Mouse (Mus musculus): ENCODE measurements around the gene Rhoh.

Rhoh gene

DNA sequence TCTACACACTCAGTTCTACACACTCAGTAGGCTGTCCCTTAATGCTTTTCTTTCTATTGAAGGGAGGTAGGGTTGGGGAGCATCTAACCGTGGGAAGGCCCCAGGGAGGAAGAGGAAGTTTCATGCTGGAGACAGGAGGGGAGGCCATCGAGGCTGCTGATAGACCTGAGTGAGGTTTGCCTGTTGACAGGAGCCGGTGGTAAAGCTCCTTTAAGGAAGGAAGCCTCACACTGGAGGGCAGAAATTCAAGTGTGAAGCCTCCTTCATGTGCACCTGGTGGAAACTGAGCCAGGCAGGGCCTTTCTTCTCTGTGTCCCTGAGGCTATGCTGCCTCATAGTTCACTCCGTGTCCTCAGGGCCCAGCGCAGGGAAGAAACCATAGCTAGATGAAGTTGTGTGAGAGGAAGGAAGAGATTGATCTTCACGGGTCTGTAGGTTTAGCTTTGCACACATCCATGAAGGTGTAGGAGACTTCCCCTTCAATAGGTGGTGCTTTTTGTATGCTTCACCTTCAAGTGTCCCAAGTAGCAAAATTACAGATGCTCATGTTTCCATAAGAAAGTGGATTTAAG lies 34.2 kb downstream of the Rhoh start:
- peak; percentile 35 for DNase-seq (ENCODE audit: low read depth, low spot score)

- DNase-seq (ENCODE audit: low read depth, low spot score) = peak; percentile 36
These were observed 34.8 kb downstream of the Rhoh start for GRCm38 (mm10) chr5:65895764-65896163.

- peak; percentile 79 for DNase-seq (ENCODE audit: low read depth, low spot score)
These were observed 36.7 kb downstream of the Rhoh start for GRCm38 (mm10) chr5:65897731-65898130.

GRCm38 (mm10) chr5:65898683-65899082 lies 37.7 kb downstream of the Rhoh start:
- DNase-seq (ENCODE audit: low read depth, low spot score) = peak; percentile 50

GRCm38 (mm10) chr5:65900113-65900512 lies 39.1 kb downstream of the Rhoh start:
- DNase-seq (ENCODE audit: low read depth, low spot score) = peak; percentile 24

- peak; percentile 87 for DNase-seq (ENCODE audit: low read depth, low spot score)
These were observed 39.9 kb downstream of the Rhoh start for GRCm38 (mm10) chr5:65900862-65901265.

DNA sequence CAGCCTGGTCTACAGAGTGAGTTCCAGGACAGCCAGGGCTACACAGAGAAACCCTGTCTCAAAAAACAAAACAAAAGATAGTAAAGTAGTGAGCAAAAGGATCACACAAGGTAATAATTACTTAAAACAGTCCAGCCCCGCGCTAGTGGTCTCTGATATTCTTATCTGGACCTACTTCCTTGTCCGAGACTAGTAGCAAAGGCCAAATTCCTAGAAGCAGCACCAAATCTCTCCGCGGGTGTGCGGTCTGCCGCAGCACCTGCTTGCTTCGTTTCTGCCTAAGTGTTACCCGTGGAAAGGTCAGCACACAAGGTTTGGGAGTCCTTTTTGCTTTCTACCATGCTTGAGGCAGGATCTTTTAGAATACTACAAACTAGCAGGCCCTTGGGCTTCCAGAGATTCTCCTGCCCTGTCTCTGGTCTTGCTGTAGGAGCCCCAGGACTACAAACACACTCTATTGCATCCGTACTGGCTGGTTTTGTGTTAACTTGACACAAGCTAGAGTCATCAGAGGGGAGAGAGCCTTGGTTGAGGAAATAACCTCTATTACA lies 40.9 kb downstream of the Rhoh start:
- peak; percentile 31 for DNase-seq (ENCODE audit: low read depth, low spot score)

DNA sequence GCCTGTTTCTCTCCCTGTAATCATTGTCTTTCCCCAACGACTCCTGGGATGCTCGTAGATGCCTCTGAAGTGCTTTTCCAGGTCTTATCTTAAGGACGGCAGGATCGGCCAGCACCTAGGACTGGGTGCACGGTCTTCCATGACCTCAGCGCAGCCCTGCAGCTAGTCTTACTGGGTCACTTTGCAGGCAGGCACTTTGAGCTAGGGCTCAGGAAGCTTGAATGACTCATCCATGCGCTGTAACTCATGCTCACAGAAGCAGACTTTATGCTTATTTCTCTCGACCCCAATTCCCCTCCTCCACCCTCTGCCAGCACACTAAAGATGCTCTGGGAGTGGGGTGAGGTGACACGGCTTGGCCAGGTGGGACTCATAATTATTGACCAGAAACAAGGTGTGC lies 41.8 kb downstream of the Rhoh start:
- peak; percentile 32 for DNase-seq (ENCODE audit: low read depth, low spot score)

GRCm38 (mm10) chr5:65904476-65904875 lies 43.5 kb downstream of the Rhoh start:
- no peak for DNase-seq (ENCODE audit: low read depth, low spot score)

GRCm38 (mm10) chr5:65908751-65909150 lies 47.7 kb downstream of the Rhoh start:
- DNase-seq (ENCODE audit: low read depth, low spot score) = no peak

DNA sequence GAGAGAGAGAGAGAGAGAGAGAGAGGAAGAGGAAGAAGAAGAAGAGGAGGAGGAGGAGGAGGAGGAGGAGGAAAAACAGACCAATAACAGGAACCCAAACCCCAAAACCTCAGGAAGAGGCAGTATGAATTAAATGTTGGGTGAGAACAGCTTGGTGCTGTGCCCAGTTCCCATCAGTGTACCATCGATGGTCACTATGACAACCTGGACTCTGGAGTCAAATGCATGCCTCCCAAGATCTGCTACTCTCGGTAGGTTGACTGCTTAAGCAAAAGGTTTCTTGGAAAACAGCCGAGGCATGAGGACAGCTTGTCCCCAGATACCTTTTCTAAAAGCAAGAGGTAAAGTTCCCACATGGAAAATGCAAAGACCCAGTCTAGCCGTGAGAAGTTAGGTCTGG lies 48.3 kb downstream of the Rhoh start:
- DNase-seq (ENCODE audit: low read depth, low spot score) = no peak

GRCm38 (mm10) chr5:65910398-65910797 lies 49.4 kb downstream of the Rhoh start:
- DNase-seq (ENCODE audit: low read depth, low spot score) = peak; percentile 69

DNA sequence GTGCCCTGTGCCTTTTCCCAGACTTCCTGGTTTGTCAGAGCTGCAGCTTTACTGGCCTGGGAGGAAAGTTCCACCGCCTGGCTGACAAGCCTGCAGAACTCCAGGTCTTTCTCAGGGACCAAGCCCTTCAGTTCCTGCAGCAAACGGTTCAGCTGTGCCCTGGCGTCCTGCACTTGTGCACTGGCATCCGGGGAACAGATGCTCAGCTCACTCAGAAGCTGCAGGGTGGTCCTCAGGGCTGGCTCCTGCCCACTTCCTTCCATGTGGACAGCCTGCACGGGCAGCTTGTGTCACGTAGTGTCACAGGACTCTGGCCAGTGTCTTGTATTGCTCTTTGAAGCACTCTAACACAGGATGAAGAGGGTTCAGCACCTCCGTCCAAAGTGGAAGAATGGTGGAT lies 50.7 kb downstream of the Rhoh start:
- no peak for DNase-seq (ENCODE audit: low read depth, low spot score)

DNA sequence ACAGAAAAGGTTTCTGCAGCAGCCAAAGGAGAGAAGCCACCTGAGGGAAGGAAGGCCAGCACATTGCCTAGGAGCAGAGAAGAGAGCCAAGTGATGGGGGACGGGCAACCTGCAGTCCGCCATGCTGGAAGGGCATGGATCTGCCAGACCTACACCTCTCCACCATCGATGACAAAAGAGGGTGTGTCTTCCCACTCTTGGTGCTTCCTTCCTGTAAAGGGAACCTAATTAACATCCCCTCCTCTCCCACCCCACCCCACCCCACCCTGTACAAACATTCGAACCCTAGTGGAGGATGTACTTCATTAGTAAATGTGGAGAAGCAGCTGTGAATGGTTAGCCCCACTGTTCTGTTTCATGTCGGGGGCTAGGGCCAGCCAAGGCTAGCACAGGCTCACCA lies 51.2 kb downstream of the Rhoh start:
- no peak for DNase-seq (ENCODE audit: low read depth, low spot score)

DNA sequence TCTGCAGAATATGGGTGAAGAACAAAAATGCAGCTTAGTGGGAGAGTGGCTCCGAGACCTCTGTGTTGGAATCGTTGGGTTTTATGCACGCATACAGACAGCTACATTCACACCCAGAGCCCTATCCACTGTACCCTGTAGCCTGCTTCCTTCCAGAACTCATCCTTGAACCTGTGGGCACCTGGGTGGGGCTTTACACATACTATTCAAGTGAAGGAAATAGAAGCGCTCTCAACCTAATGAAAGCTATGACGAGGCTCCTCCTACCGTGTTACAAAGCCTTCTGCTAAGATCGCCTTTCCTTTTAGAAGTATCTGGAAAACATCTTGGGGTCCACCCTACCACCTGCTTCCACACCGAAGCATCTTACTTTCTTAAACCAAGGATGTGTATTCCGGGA lies 52.1 kb downstream of the Rhoh start:
- no peak for DNase-seq (ENCODE audit: low read depth, low spot score)

DNA sequence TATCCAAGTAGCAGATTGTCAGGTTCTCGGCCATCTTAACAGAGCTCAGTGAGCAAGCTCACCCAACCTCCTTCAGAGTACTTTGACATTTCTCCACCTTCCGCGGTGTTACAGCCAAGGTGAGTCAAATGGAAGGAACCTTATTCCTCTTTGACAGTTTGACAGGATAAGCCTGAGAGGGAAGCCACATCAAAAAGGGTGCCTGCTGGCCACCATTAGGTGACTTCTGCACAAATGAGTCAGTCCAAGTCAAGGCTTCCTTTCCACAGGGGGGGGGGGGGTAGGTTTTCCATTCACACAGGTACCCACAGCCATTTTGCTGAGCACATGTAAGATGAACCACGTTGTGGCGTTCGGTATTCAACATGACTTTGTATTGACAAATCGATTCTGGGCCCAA lies 53.3 kb downstream of the Rhoh start:
- DNase-seq (ENCODE audit: low read depth, low spot score) = no peak

DNA sequence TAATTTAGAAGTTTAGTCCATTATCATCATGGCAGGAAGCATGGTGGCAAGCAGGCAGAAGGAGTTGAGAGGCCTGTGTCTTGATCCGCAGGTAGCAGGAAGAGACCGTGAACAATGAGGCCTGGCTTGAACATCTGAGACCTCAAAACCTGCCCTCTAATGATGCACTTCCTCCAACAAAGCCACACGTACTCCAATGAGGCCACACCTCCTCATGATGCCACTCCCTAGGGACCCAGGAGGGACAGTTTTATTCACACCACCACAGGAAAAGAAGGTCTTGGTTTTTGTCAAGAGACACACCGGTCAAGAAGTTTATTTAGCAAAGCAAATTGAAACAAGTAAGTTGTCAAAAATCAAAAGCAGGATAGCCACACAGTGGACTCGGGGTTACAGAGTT lies 55.9 kb downstream of the Rhoh start:
- no peak for DNase-seq (ENCODE audit: low read depth, low spot score)

GRCm38 (mm10) chr5:65918601-65919000 lies 57.6 kb downstream of the Rhoh start:
- DNase-seq (ENCODE audit: low read depth, low spot score) = peak; percentile 67

GRCm38 (mm10) chr5:65919326-65919725 lies 58.3 kb downstream of the Rhoh start:
- DNase-seq (ENCODE audit: low read depth, low spot score) = peak; percentile 72

DNA sequence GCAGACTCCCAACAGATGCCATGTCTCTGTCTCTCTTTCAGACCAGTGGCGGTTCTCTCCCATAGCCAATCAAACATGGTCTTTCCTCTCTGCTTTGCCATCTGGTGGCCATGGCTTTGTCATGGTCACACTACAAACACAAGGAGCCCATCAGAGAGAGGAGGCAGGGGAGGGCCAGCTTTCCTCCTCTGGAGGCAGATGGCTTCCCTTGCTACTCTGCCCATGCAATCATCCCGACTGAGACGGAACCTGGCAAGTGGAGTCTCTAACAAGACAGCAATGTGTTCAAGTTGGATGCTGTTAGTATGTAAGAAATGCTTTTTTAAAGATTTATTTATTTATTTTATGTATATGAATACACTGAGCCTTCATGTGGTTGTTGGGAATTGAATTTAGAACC lies 58.9 kb downstream of the Rhoh start:
- DNase-seq (ENCODE audit: low read depth, low spot score) = peak; percentile 39

DNA sequence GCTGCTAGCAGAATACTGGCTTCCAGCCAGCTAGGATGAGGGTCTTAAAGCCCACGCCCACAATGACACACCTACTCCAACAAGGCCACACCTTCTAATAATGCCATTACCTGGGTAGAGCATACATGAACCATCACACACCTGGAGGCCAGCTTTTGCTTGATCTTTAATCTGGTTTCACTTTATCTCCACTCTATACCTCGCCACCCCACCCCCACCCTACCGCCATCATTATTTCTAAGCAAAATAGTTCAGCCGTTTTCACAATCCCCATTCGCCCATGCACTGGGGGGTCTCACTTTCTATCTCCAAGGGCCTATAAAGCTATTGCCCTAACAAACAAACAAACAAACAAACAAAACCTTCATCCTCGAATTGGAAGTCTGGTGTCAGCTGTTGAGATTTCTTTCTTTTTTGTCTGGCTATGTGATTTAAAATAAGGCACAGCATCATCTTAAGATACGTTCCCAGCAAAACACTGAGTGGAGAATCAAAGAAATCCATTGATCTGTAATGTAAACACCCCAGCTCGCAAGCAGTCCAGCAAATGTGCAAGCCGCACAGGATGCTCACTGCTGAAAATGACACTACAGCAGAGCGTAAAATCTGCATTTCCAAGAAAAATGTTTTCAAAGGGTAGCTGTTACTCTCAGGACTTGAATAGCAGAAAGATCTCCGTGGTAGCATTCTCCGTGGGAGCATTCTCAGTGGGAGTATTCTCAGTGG lies 59.9 kb downstream of the Rhoh start:
- peak; percentile 55 for DNase-seq (ENCODE audit: low read depth, low spot score)

DNA sequence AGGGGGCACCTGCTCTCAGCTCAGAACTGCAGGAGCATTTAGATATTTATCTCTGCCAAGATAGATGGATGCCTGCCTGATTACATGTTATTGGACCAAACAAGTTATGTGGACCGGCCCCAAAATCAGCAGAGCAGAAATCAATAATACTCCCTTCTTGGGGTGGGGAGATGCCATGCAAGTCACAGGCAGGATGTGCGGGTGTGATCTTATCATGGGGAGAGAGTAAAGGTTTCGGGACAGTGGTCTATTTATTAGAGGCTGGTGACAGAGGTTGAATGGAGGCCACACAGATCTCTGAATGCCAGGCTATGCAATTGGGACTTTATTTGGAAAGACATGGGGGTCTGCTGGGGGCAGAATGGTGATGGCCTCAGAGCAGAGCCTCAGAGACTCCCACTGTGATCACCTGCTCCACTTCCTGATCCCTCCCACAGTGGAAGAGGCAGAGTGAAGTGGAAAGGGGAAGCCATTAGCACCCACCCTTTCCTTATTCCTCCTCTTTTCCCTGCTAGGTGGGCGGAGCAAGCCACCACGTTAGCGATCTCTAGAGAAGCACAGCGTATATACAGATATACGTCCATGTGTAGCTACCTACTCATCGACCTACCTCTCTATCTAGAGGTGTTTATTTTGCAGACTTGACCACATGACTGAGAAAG lies 60.6 kb downstream of the Rhoh start:
- peak; percentile 77 for DNase-seq (ENCODE audit: low read depth, low spot score)

DNA sequence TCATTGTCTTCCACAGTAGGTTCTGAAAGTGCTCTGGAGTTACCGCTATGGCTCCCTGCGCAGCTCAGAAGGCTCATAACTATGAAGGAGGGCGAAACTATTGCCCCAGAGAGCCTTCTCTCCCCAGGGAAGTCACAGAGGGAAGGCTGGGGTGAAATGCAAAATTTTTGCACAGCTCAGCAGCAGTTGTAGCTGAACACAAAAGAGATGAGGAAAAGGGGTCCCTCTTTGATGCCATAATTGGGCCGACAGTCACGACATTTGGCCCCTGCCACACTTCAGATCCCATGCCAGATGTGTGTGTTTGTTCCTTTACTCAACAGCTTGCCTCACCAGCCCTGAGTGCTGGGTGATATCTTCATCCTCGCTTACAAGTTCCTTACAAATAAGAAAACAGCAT lies 65.7 kb downstream of the Rhoh start:
- no peak for DNase-seq (ENCODE audit: low read depth, low spot score)

Measured in CD4-positive, CD25-positive, alpha-beta regulatory T cell, adult 2 months (primary cell).